Mouse (Mus musculus) heart, embryonic 14.5 days (tissue): ENCODE measurements around the gene Gtse1. TPM values are rescaled to one million over a fixed set of nuclear protein-coding genes. Genes with fewer than 3 reads are reported as not detected.

Source experiments
- ATAC-seq: fragments of 200-750 bp; cut with Nextera tagmentation; 2 replicates; pipeline ENCODE4 v1.8.0; 2017; ENCODE audit warnings: low read depth, moderate TSS enrichment; ENCODE audit not compliant: insufficient number of reproducible peaks, insufficient read depth, low FRiP score
- H3K27ac ChIP-seq, 2 experiments: fragments of 200-500 bp in 1 of 2; fragments of 300-500 bp in 1 of 2; sonication (generic) in 1 of 2; replicated peaks in 1 of 2; 2 replicates each; pipeline ENCODE4 v1.5.1; 2012 to 2014; ENCODE audit warnings: low read depth in 2 of 2, low read length in 2 of 2, control low read depth in 1 of 2, mild to moderate bottlenecking in 1 of 2, mixed read lengths in 1 of 2; ENCODE audit not compliant: control insufficient read depth in 1 of 2, insufficient read depth in 1 of 2
- H3K27me3 ChIP-seq: fragments of 300-500 bp; sonication (generic); 2 replicates; pipeline ENCODE4 v1.6.1; 2014; ENCODE audit warnings: mild to moderate bottlenecking, low read length, control low read depth; ENCODE audit not compliant: control insufficient read depth, insufficient read depth
- H3K36me3 ChIP-seq: fragments of 300-500 bp; sonication (generic); 2 replicates; pipeline ENCODE4 v1.6.1; 2014; ENCODE audit warnings: mild to moderate bottlenecking, control low read depth, low read length, mixed read lengths; ENCODE audit not compliant: control insufficient read depth, insufficient read depth
- H3K4me1 ChIP-seq, 2 experiments: fragments of 200-500 bp in 1 of 2; fragments of 300-500 bp in 1 of 2; sonication (generic) in 1 of 2; 2 replicates each; pipeline ENCODE4 v1.6.1; 2012 to 2014; ENCODE audit warnings: low read length in 2 of 2, control low read depth in 1 of 2, mixed read lengths in 1 of 2; ENCODE audit not compliant: control insufficient read depth in 2 of 2, insufficient read depth in 2 of 2
- H3K4me2 ChIP-seq: fragments of 300-500 bp; sonication (generic); 2 replicates; pipeline ENCODE4 v1.6.1; 2014; ENCODE audit warnings: mild to moderate bottlenecking, low read length
- H3K4me3 ChIP-seq, 2 experiments: fragments of 200-500 bp in 1 of 2; fragments of 300-500 bp in 1 of 2; sonication (generic) in 1 of 2; 2 replicates each; pipeline ENCODE4 v1.5.1; 2012 to 2014; ENCODE audit warnings: low read length in 2 of 2, mild to moderate bottlenecking in 2 of 2, control low read depth in 1 of 2, low read depth in 1 of 2, moderate library complexity in 1 of 2; ENCODE audit not compliant: control insufficient read depth in 1 of 2, insufficient read depth in 1 of 2
- H3K9ac ChIP-seq: fragments of 300-500 bp; sonication (generic); 2 replicates; pipeline ENCODE4 v1.6.1; 2014; ENCODE audit warnings: mild to moderate bottlenecking, low read length
- H3K9me3 ChIP-seq: fragments of 300-500 bp; sonication (generic); 2 replicates; pipeline ENCODE4 v1.6.1; 2016; ENCODE audit warnings: low read length, control low read depth; ENCODE audit not compliant: control insufficient read depth
- WGBS: fragments of 180-500 bp; shearing (Covaris S2); extraction: QIAGEN DNeasy Blood & Tissue Kit; methylation state at CpG from one replicate; pipeline ENCODE4 v1.1.7; 2014; 5-methylcytosine and 5-hydroxymethylcytosine counted together
- polyA plus RNA-seq: library from polyadenylated mRNA; unstranded; fragments of >200 nt; fragmentation: Nextera tagmentation; extraction: Ambion mirVana; gene quantifications from 2 replicates; pipeline ENCODE4 v1.2.1, GENCODE M21; 2014

Gtse1 gene
- 18.9 and 21.8 TPM in 2 replicates for polyA plus RNA-seq

- peak; percentile 93 for ATAC-seq
- Histone ChIP-seq H3K27me3 (no peaks in the 10 kb centered on the region), H3K27ac (peak within 1 kb of the TSS; percentile 54 to 58), H3K9ac (peak within 1 kb of the TSS; percentile 79), H3K9me3 (no peaks in the 10 kb centered on the region), H3K4me2 (peak within 1 kb of the TSS; percentile 71), H3K36me3 (peaks cover 31% of the 10 kb centered on the region), H3K4me1 (peaks cover 4 to 19% of the 10 kb centered on the region in 2 experiments), H3K4me3 (peak within 1 kb of the TSS; percentile 75 to 97)
- WGBS = under 1% methylated on average over 42 of the region's 42 CpGs
Observed at GRCm38 (mm10) chr15:85859490-85860031, at the start of gene Gtse1. TSS of gene Gtse1 (plus strand) at chr15:85859745.

GRCm38 (mm10) chr15:85810462-85810805 lies 49.1 kb upstream of the Gtse1 start:
- no peaks in the 10 kb centered on the region for H3K9me3 ChIP-seq
- H3K4me3 ChIP-seq = peak overlapping the region; percentile 76 to 78
- no peak for ATAC-seq
- H3K27ac ChIP-seq = peak overlapping the region; percentile 94 to 98
- peak overlapping the region; percentile 82 for H3K4me2 ChIP-seq
- H3K4me1 ChIP-seq = peaks cover 4 to 11% of the 10 kb centered on the region in 2 experiments
- H3K27me3 ChIP-seq = no peaks in the 10 kb centered on the region
- peaks cover 8% of the 10 kb centered on the region; the same call in 1 of the 2 replicates for H3K36me3 ChIP-seq
- H3K9ac ChIP-seq = peak overlapping the region; percentile 92
- WGBS = 29% methylated on average over 5 of the region's 5 CpGs

GRCm38 (mm10) chr15:85810806-85811521 lies 48.6 kb upstream of the Gtse1 start:
- peak overlapping the region; percentile 76 to 78 for H3K4me3 ChIP-seq

GRCm38 (mm10) chr15:85811535-85812277 lies 47.8 kb upstream of the Gtse1 start, which contains the start of gene Cdpf1:
TSS of gene Cdpf1 (minus strand) at chr15:85811697.
- WGBS = 3% methylated on average over 33 of the region's 36 CpGs

More at GRCm38 (mm10) chr15:85810806-85811521, 48.6 kb upstream of the Gtse1 start:
- H3K27ac ChIP-seq = peak overlapping the region; percentile 94 to 98
- H3K4me1 ChIP-seq = peaks cover 4 to 11% of the 10 kb centered on the region in 2 experiments
- H3K9ac ChIP-seq = peak overlapping the region; percentile 92
- no peaks in the 10 kb centered on the region for H3K9me3 ChIP-seq
- peak overlapping the region; percentile 82 for H3K4me2 ChIP-seq
- no peaks in the 10 kb centered on the region for H3K27me3 ChIP-seq
- H3K36me3 ChIP-seq = peaks cover 8% of the 10 kb centered on the region; the same call in 1 of the 2 replicates
- WGBS = 2% methylated on average over 35 of the region's 36 CpGs
- ATAC-seq = peak; percentile 84

GRCm38 (mm10) chr15:85813428-85813827 lies 46.1 kb upstream of the Gtse1 start:
- no peak overlapping the region for H3K9ac ChIP-seq
- 47% methylated on average over 10 of the region's 10 CpGs for WGBS
- no peak overlapping the region for H3K4me2 ChIP-seq
- H3K9me3 ChIP-seq = no peaks in the 10 kb centered on the region; the same call in 1 of the 2 replicates
- H3K4me3 ChIP-seq = no peak overlapping the region
- no peak overlapping the region for H3K27ac ChIP-seq
- H3K27me3 ChIP-seq = peaks cover 4% of the 10 kb centered on the region; the same call in 1 of the 2 replicates
- peaks cover 4 to 11% of the 10 kb centered on the region in 2 experiments for H3K4me1 ChIP-seq
- 0 out of 2 replicates have a peak, but pooled peaks cover 4% of the 10 kb centered on the region for H3K36me3 ChIP-seq
- no peak for ATAC-seq

More at GRCm38 (mm10) chr15:85811535-85812277, 47.8 kb upstream of the Gtse1 start, which contains the start of gene Cdpf1:
- Histone ChIP-seq H3K9ac (peak within 1 kb of the TSS; percentile 92), H3K27me3 (peaks cover 3% of the 10 kb centered on the region; the same call in 1 of the 2 replicates), H3K27ac (peak within 1 kb of the TSS; percentile 94 to 98), H3K4me3 (peak within 1 kb of the TSS; percentile 76 to 78), H3K4me2 (peak within 1 kb of the TSS; percentile 82), H3K36me3 (peaks cover 8% of the 10 kb centered on the region; the same call in 1 of the 2 replicates), H3K4me1 (peaks cover 4 to 11% of the 10 kb centered on the region in 2 experiments), H3K9me3 (no peaks in the 10 kb centered on the region)
- peak; percentile 92 for ATAC-seq

GRCm38 (mm10) chr15:85821203-85822010 lies 38.1 kb upstream of the Gtse1 start, which contains the start of gene Pkdrej:
TSS of gene Pkdrej (minus strand) at chr15:85821734.
- Histone ChIP-seq H3K4me2 (peak within 1 kb of the TSS; percentile 94), H3K9me3 (no peaks in the 10 kb centered on the region; the same call in 1 of the 2 replicates), H3K9ac (peak within 1 kb of the TSS; percentile 81), H3K4me3 (peak within 1 kb of the TSS; percentile 50 to 52), H3K27me3 (peaks cover 29% of the 10 kb centered on the region), H3K36me3 (no peaks in the 10 kb centered on the region), H3K4me1 (peaks cover 2% of the 10 kb centered on the region in 2 experiments; a peak in 2 of 4 replicates), H3K27ac (no peak within 1 kb of the TSS)
- no peak; the same call in 1 of the 2 replicates for ATAC-seq
- 2% methylated on average over 65 of the region's 65 CpGs for WGBS
